Mouse (Mus musculus): ENCODE results near the gene U2af1l4.

DNA sequence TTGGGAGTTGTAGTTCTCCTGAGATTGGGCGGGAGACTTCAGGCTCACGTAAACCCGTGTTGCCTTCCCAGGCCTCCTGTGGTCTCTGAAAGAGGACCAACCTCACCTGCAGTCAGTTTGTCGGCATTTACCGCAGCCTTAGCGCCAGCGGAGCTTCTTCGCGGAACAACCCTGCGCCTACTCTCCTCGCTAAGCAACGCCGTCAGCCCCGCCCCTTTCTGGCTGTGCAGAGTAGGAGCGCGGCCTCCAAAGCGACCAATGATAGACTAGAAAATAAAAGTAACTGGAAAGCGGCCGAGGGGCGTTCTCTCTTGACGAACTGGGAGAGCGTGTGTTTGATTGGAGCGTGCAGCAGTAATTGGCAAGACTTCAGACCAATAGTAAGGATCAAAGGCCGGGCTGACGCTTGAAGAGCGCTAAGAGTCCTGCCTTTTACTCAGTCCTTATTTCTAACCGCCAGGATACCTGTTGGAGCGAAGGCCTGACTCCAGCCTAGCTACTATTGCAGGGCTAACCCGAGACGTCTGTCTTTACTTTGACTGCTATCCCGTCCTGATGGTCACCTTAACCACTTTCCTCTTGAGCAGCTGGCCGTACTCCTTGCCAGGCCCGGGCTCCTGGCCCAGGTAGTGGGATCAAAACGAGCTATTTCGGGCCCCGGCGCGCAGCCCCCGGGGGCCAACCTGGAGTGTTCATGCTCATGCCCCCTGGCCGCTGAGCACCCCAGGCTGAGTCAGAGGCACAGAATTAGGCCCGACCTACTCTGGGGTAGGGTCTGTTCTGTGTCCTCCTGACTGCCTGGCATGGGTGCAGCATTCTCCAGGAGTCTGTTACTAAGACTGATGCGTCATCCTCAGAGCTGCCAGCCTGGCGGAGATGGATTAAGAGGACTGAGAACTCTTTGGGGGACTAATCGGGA is 10.7 kb upstream of the U2af1l4 start, which contains the start of the genes Hspb6 and Proser3:
- TF ChIP-seq CEBPB (IDR thresholded peaks at IDR 0.05; ENCODE audit: low read depth) (no peak), CTCF (IDR thresholded peaks at IDR 0.05; ENCODE audit: control insufficient read depth, insufficient read depth, insufficient read length) (no peak), MYOD1 (IDR thresholded peaks at IDR 0.05; ENCODE audit: control insufficient read depth, insufficient read length, low read depth) (no peak), USF1 (IDR thresholded peaks at IDR 0.05; ENCODE audit: low read depth) (no peak), MYOG (IDR thresholded peaks at IDR 0.05; ENCODE audit: control insufficient read depth, extremely low read depth, insufficient read length) (no peak)

Measured in C2C12 (cell line).